Mouse (Mus musculus) cerebellum, postnatal 25 days (tissue): ENCODE results near the gene Yif1b.
A peak's percentile ranks its signal among the peaks of the same experiment; 100 is the strongest.
"Not testable (repeated sequence)": the region's sequence is repeated elsewhere in the genome, so short reads cannot be mapped to it uniquely, and the experiment has no call there.

Source experiments
- DNase-seq, 2 experiments: peaks; one replicate each; pipeline ENCODE4 v3.0.0; 2021; ENCODE audit warnings: mixed read lengths in 2 of 2

The Yif1b gene

DNA sequence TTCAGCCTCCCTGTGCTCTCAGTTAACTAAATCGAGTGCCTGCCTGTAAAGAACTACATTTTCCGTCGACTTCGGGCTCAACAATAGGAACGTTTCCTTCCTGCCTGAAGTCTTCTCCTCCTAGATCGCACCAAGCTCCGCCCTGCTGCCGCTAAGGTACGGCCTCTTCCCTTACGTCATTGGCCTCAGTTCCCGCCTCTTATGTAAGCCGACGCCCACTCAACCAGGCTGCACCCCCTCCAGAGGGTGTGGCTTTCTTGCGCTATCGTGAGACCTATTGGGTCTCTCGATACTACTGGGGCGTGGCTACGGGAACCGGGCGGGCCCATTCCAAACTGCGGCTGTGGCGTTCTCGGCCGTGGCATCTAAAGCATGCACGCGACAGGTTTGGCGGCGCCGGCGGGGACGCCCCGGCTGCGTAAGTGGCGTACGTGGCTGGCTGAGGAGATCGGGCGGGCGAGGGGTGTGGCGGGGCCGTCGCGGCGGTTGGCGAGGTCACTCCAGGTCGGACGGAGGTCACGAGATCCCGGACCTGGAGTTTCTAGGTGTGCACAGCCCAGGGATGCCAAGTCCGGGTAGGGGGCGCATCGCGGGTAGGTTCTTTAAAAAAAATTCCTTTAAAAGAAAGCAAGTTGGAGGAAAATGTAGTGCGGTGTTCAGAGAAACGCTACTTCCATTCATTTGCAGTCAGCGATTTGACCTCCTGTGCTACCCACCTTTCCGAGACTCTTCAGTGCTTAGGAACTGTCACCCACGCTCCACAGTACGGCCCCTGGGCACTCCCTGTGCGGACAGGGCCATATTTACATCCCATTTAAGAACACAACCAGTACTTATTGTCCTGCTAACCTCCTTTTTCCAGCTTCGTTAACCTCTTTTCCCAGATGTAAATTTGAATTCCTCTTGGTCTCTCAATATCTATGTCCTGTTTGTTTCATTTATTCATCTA lies at the start of gene Yif1b:
TSS of gene Yif1b (plus strand) at position 311 of the 949 bp plus-strand sequence.
- peak; percentile 97 to 98 for DNase-seq

DNA sequence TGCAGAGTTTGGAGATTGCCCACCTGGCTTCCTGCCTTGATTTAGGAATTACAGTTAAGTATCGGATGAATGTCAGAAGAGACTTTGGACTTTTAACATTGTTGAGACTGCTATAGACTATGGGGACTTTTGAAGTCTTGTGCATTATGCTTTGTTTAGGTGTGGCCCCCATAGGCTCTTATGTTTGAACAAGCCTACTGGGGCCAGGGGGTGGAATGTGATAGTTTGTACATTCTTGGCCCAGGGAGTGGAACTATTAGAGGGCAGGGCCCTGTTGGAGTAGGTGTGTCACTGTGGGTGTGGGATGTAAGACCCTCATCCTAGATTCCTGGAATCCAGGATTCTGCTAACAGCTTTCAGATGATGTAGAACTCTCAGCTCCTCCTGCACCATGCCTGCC lies 43.9 kb upstream of the Yif1b start:
- DNase-seq: not testable (repeated sequence)

DNA sequence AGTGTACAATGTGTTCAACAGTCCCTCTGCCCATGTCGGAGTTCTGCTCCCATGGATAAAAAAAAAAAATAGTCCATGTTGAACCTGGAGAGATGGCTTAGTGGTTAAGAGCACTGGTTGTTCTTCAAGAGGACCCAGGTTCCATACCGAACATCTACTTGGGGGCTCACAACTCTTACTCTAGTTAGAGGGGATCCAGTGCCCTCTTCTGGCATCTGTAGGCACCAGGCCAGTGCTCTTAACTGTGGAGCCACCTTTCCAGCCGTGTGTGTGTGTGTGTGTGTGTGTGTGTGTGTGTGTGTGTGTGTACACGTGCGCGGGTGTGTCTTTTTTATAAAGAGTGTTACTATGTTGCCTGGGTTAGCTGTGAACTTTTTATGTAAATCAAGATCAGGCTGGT lies 35.6 kb upstream of the Yif1b start:
- DNase-seq: no peak

DNA sequence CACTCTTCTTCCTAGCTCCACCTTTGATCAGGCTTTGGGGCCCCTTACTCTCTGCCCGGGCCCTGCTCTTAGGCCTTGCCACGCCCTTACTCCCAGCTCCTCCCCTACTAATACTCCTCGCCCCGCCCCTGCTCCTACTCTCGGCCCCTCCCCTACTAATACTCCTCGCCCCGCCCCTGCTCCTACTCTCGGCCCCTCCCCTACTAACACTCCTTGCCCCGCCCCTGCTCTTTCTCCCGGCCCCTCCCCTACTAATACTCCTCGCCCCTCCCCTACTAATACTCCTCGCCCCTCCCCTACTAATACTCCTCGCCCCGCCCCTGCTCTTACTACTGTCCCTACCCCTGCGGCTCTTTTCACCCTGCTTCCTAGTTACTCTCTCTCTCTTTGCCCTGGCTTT lies 27.1 kb upstream of the Yif1b start:
- DNase-seq: peak in 1 of 2 experiments; percentile 29

GRCm38 (mm10) chr7:29211415-29212198 lies 26.5 kb upstream of the Yif1b start:
- DNase-seq: peak; percentile 33 to 52

DNA sequence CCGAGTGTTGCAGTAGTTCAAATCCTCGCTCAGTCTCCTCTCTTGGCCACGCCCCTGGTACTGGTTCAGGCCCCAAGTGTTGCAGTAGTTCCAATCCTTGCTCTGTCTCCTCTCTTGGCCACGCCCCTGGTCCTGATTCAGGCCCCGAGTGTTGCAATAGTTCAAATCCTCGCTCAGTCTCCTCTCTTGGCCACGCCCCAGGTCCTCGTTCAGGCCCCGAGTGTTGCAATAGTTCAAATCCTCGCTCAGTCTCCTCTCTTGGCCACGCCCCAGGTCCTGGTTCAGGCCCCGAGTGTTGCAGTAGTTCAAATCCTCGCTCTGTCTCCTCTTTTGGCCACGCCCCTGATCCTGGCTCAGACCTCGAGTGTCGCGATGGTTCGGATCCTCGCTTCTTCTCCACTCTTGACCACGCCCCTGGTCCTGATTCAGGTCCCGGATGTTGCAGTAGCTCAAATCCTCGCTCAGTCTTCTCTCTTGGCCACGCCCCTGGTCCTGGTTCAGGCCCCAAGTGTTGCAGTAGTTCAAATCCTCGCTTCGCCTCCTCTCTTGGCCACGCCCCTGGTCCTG lies 25.8 kb upstream of the Yif1b start:
- DNase-seq: peak in 1 of 2 experiments; percentile 22

GRCm38 (mm10) chr7:29212775-29213560 lies 25.2 kb upstream of the Yif1b start:
- not testable (repeated sequence) for DNase-seq

DNA sequence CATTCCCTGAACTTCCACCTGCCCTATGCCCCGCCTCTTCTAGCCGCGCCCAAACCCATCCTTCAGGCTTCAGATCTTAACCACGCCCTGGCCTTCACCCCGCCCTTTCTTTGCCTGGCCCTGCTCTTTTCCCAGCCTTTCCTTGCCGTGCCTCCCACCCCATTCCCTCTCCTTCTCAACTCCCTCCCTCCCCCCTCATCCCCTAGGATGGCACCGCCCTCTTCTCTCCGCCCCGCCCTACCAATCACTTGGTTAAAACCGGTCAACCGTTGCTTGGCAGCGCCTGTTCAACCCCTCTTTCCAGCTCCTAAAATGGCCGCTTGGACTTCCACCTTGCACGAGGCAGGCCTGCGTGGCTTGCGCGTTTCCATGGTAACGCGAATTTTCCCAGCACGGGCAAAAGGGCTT lies 24.4 kb upstream of the Yif1b start, which contains the start of gene Catsperg1:
TSS of gene Catsperg1 (minus strand) at position 361 of the 408 bp plus-strand sequence.
- DNase-seq: peak; percentile 63 to 71

DNA sequence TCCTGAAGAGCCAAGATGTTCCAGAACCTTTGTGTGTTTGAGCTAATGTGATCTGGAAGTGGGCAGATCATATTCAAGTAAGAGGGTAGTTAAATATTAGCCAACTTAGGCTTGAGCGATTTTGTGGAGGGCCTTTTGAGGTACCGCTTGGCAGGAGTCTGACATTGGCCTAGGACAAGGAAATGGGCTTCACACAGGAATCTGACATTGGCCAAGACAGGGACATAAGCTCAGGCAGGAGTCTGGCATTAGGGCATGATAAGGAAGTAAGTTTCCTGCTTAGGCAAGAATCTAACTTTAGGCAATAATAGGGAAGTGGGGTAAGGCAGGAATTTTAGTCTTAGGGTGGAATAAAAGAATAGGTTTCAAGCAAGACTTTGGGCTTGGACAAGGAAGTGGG lies 23.9 kb upstream of the Yif1b start:
- DNase-seq: no peak

DNA sequence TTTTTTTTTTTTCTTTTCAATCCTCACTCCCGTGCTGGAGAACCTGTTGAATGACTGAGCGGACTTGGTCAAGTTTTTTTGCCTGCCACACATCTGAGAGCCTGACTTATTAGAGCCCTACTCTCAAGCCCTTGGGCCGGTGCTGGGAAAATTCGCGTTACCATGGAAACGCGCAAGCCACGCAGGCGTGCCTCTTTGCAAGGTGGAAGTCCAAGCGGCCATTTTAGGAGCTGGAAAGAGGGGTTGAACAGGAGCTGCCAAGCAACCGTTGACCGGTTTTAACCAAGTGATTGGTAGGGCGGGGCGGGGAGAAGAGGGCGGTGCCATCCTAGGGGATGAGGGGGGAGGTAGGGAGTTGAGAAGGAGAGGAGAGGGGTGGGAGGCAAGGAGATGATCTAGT lies 23.3 kb upstream of the Yif1b start:
- peak in 1 of 2 experiments; percentile 3 for DNase-seq

DNA sequence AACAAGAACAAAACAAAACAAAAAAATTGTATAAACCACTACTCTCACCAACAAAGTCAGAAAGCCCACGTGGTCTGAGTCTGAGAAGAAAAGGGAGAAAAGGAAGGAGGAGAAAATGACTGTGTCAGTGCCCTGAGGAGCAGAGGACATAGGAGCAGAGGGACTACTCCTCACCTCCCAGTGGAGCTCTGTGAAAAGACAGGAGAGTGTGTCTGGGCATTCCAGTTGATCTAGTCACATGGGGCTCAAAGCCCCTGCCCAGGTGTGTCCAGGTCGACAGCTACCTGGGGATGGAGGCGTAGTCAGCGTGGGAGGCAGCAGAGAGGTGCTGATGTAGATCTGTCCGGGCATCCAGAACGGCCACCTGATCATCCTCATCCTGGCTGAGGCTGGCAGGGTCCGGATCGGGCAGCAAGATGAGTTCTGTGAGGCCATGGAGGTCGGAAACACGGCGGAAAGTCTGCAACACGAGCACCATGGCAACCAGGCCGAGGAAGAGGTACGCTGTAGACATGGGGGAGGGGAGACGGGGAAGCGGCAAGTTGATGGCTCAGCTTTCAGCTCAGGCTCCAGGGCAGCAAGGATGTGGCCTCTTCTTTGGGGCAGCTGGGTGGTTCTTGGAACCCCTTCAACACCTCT lies 13.3 kb upstream of the Yif1b start:
- no peak for DNase-seq

- no peak for DNase-seq
Observed at GRCm38 (mm10) chr7:29225520-29225919, 12.6 kb upstream of the Yif1b start.

- DNase-seq: no peak
Observed at GRCm38 (mm10) chr7:29228202-29228601, 9.9 kb upstream of the Yif1b start.

DNA sequence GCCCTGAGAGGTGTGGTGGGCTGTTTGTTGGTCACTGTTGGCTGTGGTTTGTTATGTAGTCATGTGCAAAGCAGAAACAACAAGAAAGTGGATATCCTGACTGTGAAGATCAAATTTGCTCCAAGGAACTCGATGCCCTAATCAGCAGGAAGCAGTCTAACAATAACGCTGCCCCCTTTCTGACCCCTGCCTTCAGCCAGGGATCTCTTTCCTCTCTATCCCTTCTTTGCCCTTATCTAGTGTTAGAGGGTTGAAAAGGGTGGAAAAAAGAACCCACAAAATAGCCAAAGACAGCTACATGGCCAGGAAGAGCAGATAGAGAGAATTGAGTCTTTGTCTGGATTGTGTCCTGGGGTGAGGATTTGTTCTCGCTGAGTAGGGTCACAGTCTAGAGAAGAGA lies 7.6 kb upstream of the Yif1b start:
- DNase-seq: no peak

GRCm38 (mm10) chr7:29231517-29231916 lies 6.6 kb upstream of the Yif1b start:
- DNase-seq: no peak

DNA sequence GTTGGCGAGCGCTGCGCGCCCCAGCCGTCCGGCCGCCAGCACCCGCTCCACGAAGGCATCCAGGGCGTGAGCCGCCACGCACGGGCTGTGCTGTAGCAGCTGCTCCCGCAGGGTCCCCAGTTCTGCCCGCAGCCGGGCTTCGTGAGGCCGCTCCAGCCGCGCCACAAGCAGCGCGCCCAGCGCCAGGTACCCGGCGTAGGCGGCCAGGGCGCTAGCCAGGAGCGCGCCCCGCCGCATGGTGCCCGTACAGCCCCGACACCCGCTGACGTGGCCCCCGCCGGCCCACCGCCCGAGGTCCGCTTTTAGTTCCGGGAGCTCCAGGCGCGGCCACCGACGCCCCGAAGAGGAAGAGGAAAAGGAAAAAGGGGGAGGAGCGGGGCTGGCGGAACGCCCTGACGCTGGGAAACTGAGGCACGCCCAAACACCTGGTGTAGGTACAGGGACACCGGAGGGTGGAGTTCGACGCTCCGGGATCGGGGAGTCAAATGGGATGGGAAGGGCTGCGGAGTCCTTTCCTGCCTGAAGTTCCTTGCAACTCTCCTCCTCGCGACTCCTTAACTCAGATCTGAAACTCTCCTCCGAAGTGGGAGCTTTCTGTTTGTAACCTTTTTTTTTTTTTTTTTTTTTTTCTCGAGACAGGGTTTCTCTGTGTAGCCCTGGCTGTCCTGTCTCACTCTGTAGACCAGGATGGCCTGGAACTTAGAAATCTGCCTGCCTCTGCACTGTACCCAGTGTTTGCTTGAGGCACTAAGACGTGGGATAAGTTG lies 5.7 kb upstream of the Yif1b start, which contains the start of gene Kcnk6:
TSS of gene Kcnk6 (minus strand) at position 269 of the 767 bp plus-strand sequence.
- DNase-seq: peak in 1 of 2 experiments; percentile 39

DNA sequence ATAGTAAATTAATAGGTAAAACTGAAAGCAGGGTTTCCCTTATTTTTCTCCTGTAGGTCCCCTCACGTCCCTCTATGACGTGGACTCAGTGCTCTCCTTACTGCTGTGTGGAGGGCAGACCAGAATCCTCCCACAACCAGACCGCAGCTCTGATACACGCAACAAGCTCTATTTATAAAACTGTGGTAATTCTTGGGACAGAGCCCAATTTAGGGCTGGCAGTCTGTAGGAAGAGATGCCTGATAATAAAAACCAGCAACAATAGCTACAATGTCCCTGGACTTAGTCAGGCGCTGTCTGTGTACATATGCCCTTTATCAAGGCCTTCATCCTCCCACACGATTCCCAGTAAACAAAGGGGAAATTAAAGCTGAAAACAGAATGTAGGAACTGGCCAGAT lies 4.4 kb upstream of the Yif1b start:
- no peak for DNase-seq

DNA sequence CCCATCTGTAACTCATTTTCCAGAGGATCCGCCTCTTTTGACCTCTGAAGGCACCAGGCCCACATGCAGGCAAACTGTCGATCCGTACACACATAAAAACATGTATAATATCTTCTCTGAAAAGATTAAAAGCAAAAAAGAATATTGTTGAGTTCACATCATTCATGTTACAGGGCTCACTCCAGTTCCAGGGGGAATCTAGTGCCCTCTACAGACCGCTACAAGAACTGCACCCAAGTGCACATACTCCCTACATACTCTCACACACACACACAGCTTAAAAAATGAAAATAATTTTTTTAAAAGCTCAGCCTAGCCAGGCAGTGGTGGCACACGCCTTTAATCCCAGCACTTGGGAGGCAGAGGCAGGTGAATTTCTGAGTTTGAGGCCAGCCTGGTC lies 3.5 kb upstream of the Yif1b start:
- no peak for DNase-seq

DNA sequence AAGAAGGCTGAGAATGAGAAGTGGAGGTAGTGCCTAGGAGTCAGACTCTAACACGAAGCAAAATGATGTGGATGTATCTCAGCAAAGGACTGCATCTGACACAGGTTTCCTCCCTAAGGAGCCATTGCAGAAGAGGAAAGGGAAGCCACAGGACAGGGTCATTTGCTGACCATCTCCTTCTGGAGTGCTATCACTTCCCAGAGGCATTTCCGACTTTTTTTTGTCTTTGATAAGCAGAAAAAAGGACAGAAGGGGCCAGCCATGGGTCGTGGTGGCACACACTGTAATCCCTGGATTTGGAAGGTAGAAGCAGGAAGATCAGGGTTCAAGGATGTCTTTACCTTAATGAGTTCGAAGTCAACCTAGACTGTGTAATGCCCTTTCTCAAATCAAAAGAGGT lies 1.5 kb upstream of the Yif1b start:
- DNase-seq: no peak

- DNase-seq: not testable (repeated sequence)
Observed at GRCm38 (mm10) chr7:29237596-29237995, 533 bp upstream of the Yif1b start.
